Mouse (Mus musculus): Measurements from ENCODE around the gene Esyt1. TPM values are rescaled to one million over a fixed set of nuclear protein-coding genes. Genes with fewer than 3 reads are reported as not detected.
"Not testable (repeated sequence)": the region's sequence is repeated elsewhere in the genome, so short reads cannot be mapped to it uniquely, and the experiment has no call there.

Esyt1 gene
- polyA plus RNA-seq, 1 experiment from 2014 or later = 10.0 TPM

GRCm38 (mm10) chr10:128550144-128550823, 24.6 kb upstream of the Esyt1 start:
- WGBS = 91% methylated on average over 11 of the region's 11 CpGs
- H3K27me3 ChIP-seq (ENCODE audit: control insufficient read depth, insufficient read depth, low read length); H3K27ac ChIP-seq (ENCODE audit: low read depth, low read length): not testable (repeated sequence)

GRCm38 (mm10) chr10:128549682-128550057, 24.0 kb upstream of the Esyt1 start:
- WGBS = 68% methylated on average over 6 of the region's 6 CpGs
- peak overlapping the region; percentile 13; the same call in 1 of the 2 replicates for H3K27ac ChIP-seq (ENCODE audit: low read depth, low read length)
- not testable (repeated sequence) for ATAC-seq (ENCODE audit: low read depth); H3K27me3 ChIP-seq (ENCODE audit: control insufficient read depth, insufficient read depth, low read length); H3K9ac ChIP-seq (replicated peaks; ENCODE audit: low read depth, low read length); H3K36me3 ChIP-seq (ENCODE audit: control insufficient read depth, insufficient read depth, low read length); H3K9me3 ChIP-seq (ENCODE audit: control insufficient read depth, low read length); H3K4me2 ChIP-seq (ENCODE audit: low read depth, low read length); H3K4me3 ChIP-seq (ENCODE audit: low read depth, low read length); H3K4me1 ChIP-seq (ENCODE audit: control insufficient read depth, insufficient read depth, low read length)

More at GRCm38 (mm10) chr10:128550144-128550823, 24.6 kb upstream of the Esyt1 start:
- not testable (repeated sequence) for H3K9me3 ChIP-seq (ENCODE audit: control insufficient read depth, low read length); H3K4me2 ChIP-seq (ENCODE audit: low read depth, low read length); H3K36me3 ChIP-seq (ENCODE audit: control insufficient read depth, insufficient read depth, low read length); H3K9ac ChIP-seq (replicated peaks; ENCODE audit: low read depth, low read length); H3K4me1 ChIP-seq (ENCODE audit: control insufficient read depth, insufficient read depth, low read length); ATAC-seq (ENCODE audit: low read depth); H3K4me3 ChIP-seq (ENCODE audit: low read depth, low read length)

- Histone ChIP-seq H3K27me3 (ENCODE audit: control insufficient read depth, insufficient read depth, low read length) (no peaks in the 10 kb centered on the region), H3K9me3 (ENCODE audit: control insufficient read depth, low read length) (no peaks in the 10 kb centered on the region), H3K27ac (ENCODE audit: low read depth, low read length) (peak within 1 kb of the TSS; percentile 94), H3K4me3 (ENCODE audit: low read depth, low read length) (peak within 1 kb of the TSS; percentile 71), H3K9ac (replicated peaks; ENCODE audit: low read depth, low read length) (peak within 1 kb of the TSS; percentile 73), H3K36me3 (ENCODE audit: control insufficient read depth, insufficient read depth, low read length) (peaks cover 8% of the 10 kb centered on the region), H3K4me1 (ENCODE audit: control insufficient read depth, insufficient read depth, low read length) (peaks cover 10% of the 10 kb centered on the region), H3K4me2 (ENCODE audit: low read depth, low read length) (peak within 1 kb of the TSS; percentile 84)
- under 1% methylated on average over 31 of the region's 31 CpGs for WGBS
- ATAC-seq (ENCODE audit: low read depth) = peak; percentile 90
These were observed 23.4 kb upstream of the Esyt1 start, which contains the start of gene Rpl41 for GRCm38 (mm10) chr10:128548947-128549681. Rpl41 (minus strand) TSS chr10:128549305.

DNA sequence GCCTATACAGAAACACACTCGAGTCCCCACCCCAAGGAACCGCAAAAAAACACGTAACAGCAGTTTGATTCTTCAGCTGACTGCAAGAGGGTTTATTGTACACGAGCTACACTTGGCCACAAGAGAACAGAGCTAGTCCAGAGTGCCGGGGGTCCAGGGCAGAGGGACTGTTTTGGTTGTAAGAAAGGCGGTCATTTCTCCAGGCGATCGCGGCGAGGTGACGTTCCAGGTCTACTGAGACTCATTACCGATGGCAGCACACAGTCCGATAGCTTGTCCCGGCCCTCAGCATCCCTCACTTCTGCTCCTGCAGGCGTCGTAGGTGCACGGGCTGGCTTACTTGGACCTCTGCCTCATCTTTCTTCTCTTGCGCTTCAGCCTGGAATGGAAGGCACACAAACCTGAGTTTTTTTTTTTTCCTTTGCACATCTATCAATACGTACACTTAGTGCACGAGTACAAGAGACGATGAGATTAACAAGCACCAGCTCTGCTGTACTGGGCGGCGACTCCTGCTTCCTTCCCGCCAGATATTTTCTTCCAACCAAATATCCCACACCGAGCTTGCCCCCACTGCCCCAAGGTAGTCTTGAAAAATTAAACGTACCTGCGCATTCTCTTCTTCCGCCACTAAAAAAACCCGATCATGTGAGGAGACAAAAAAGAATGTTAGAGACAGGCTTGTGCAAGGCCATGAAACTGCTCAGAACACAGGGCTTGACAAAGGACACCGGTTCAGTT, 22.6 kb upstream of the Esyt1 start:
- ATAC-seq (ENCODE audit: low read depth); H3K9me3 ChIP-seq (ENCODE audit: control insufficient read depth, low read length); H3K27me3 ChIP-seq (ENCODE audit: control insufficient read depth, insufficient read depth, low read length); H3K4me1 ChIP-seq (ENCODE audit: control insufficient read depth, insufficient read depth, low read length): not testable (repeated sequence)
- peak overlapping the region; percentile 84 for H3K4me2 ChIP-seq (ENCODE audit: low read depth, low read length)
- peak overlapping the region; percentile 73 for H3K9ac ChIP-seq (replicated peaks; ENCODE audit: low read depth, low read length)
- H3K4me3 ChIP-seq (ENCODE audit: low read depth, low read length) = peak overlapping the region; percentile 71
- H3K27ac ChIP-seq (ENCODE audit: low read depth, low read length) = peak overlapping the region; percentile 96
- 2% methylated on average over 21 of the region's 30 CpGs for WGBS
- H3K36me3 ChIP-seq (ENCODE audit: control insufficient read depth, insufficient read depth, low read length) = peaks cover 17% of the 10 kb centered on the region

- peaks cover 10% of the 10 kb centered on the region for H3K4me1 ChIP-seq (ENCODE audit: control insufficient read depth, insufficient read depth, low read length)
- H3K4me3 ChIP-seq (ENCODE audit: low read depth, low read length) = peak within 1 kb of the TSS; percentile 71
- H3K36me3 ChIP-seq (ENCODE audit: control insufficient read depth, insufficient read depth, low read length) = peaks cover 23% of the 10 kb centered on the region
- H3K27me3 ChIP-seq (ENCODE audit: control insufficient read depth, insufficient read depth, low read length) = no peaks in the 10 kb centered on the region
- peak within 1 kb of the TSS; percentile 84 for H3K4me2 ChIP-seq (ENCODE audit: low read depth, low read length)
- no peaks in the 10 kb centered on the region for H3K9me3 ChIP-seq (ENCODE audit: control insufficient read depth, low read length)
- ATAC-seq (ENCODE audit: low read depth) = peak; percentile 92
- under 1% methylated on average over 46 of the region's 50 CpGs for WGBS
- peak within 1 kb of the TSS; percentile 73 for H3K9ac ChIP-seq (replicated peaks; ENCODE audit: low read depth, low read length)
- peak within 1 kb of the TSS; percentile 96 for H3K27ac ChIP-seq (ENCODE audit: low read depth, low read length)
These were observed 21.8 kb upstream of the Esyt1 start, which contains the start of gene Zc3h10 for GRCm38 (mm10) chr10:128547361-128548032. Zc3h10 (minus strand) TSS chr10:128547774.

GRCm38 (mm10) chr10:128546787-128547186, 21.1 kb upstream of the Esyt1 start:
- Histone ChIP-seq H3K4me3 (ENCODE audit: low read depth, low read length) (peak overlapping the region; percentile 71), H3K27ac (ENCODE audit: low read depth, low read length) (peak overlapping the region; percentile 96), H3K4me1 (ENCODE audit: control insufficient read depth, insufficient read depth, low read length) (peaks cover 10% of the 10 kb centered on the region), H3K9me3 (ENCODE audit: control insufficient read depth, low read length) (no peaks in the 10 kb centered on the region), H3K9ac (replicated peaks; ENCODE audit: low read depth, low read length) (peak overlapping the region; percentile 73), H3K4me2 (ENCODE audit: low read depth, low read length) (peak overlapping the region; percentile 84), H3K27me3 (ENCODE audit: control insufficient read depth, insufficient read depth, low read length) (no peaks in the 10 kb centered on the region), H3K36me3 (ENCODE audit: control insufficient read depth, insufficient read depth, low read length) (peaks cover 29% of the 10 kb centered on the region)
- ATAC-seq (ENCODE audit: low read depth) = no peak
- 27% methylated on average over 7 of the region's 7 CpGs for WGBS

- ATAC-seq (ENCODE audit: low read depth) = no peak
- Histone ChIP-seq H3K27ac (ENCODE audit: low read depth, low read length) (no peak overlapping the region), H3K27me3 (ENCODE audit: control insufficient read depth, insufficient read depth, low read length) (no peaks in the 10 kb centered on the region), H3K9me3 (ENCODE audit: control insufficient read depth, low read length) (no peaks in the 10 kb centered on the region), H3K36me3 (ENCODE audit: control insufficient read depth, insufficient read depth, low read length) (peaks cover 29% of the 10 kb centered on the region), H3K9ac (replicated peaks; ENCODE audit: low read depth, low read length) (peak overlapping the region; percentile 73), H3K4me2 (ENCODE audit: low read depth, low read length) (peak overlapping the region; percentile 84), H3K4me3 (ENCODE audit: low read depth, low read length) (peak overlapping the region; percentile 71), H3K4me1 (ENCODE audit: control insufficient read depth, insufficient read depth, low read length) (peaks cover 10% of the 10 kb centered on the region)
- WGBS = 18% methylated on average over 4 of the region's 4 CpGs
These were observed 20.7 kb upstream of the Esyt1 start for GRCm38 (mm10) chr10:128546361-128546760.

GRCm38 (mm10) chr10:128545570-128545898, 19.9 kb upstream of the Esyt1 start:
- Histone ChIP-seq H3K4me1 (ENCODE audit: control insufficient read depth, insufficient read depth, low read length) (peaks cover 10% of the 10 kb centered on the region), H3K9ac (replicated peaks; ENCODE audit: low read depth, low read length) (no peak overlapping the region), H3K27ac (ENCODE audit: low read depth, low read length) (no peak overlapping the region), H3K27me3 (ENCODE audit: control insufficient read depth, insufficient read depth, low read length) (no peaks in the 10 kb centered on the region), H3K9me3 (ENCODE audit: control insufficient read depth, low read length) (no peaks in the 10 kb centered on the region), H3K4me2 (ENCODE audit: low read depth, low read length) (no peak overlapping the region), H3K36me3 (ENCODE audit: control insufficient read depth, insufficient read depth, low read length) (peaks cover 29% of the 10 kb centered on the region), H3K4me3 (ENCODE audit: low read depth, low read length) (no peak overlapping the region)
- no peak for ATAC-seq (ENCODE audit: low read depth)
- WGBS = 94% methylated on average over 3 of the region's 3 CpGs

Measured in neural tube, embryonic 14.5 days (tissue).